Mouse (Mus musculus) neural tube, embryonic 11.5 days (tissue): Measurements from ENCODE around the gene Gm6169. TPM values are rescaled to one million over a fixed set of nuclear protein-coding genes. Genes with fewer than 3 reads are reported as not detected.

Experiments
- ATAC-seq: fragments of 200-750 bp; cut with Nextera tagmentation; 2 replicates; pipeline ENCODE4 v1.8.0; 2017; ENCODE audit warnings: moderate number of reproducible peaks, mild to moderate bottlenecking, moderate TSS enrichment, moderate library complexity; ENCODE audit not compliant: insufficient read depth, low FRiP score, low TSS enrichment
- DNase-seq: peaks from one replicate; pipeline ENCODE4 v3.0.0-alpha.2; 2015; ENCODE audit warnings: low spot score
- H3K27ac ChIP-seq: fragments of 300-500 bp; sonication (generic); 2 replicates; pipeline ENCODE4 v1.5.1; 2014; ENCODE audit warnings: low read depth, mild to moderate bottlenecking, low read length
- H3K27me3 ChIP-seq: fragments of 300-500 bp; sonication (generic); 2 replicates; pipeline ENCODE4 v1.6.1; 2014; ENCODE audit warnings: mild to moderate bottlenecking, low read length, mixed read lengths; ENCODE audit not compliant: control insufficient read depth, insufficient read depth
- H3K36me3 ChIP-seq: fragments of 300-500 bp; sonication (generic); 2 replicates; pipeline ENCODE4 v1.6.1; 2014; ENCODE audit warnings: mild to moderate bottlenecking, low read length, moderate library complexity, mixed read lengths; ENCODE audit not compliant: control insufficient read depth, insufficient read depth
- H3K4me1 ChIP-seq: fragments of 300-500 bp; sonication (generic); 2 replicates; pipeline ENCODE4 v1.6.1; 2014; ENCODE audit warnings: low read length, mixed read lengths; ENCODE audit not compliant: control insufficient read depth, insufficient read depth
- H3K4me2 ChIP-seq: fragments of 300-500 bp; sonication (generic); 2 replicates; pipeline ENCODE4 v1.6.1; 2014; ENCODE audit warnings: low read depth, mild to moderate bottlenecking, moderate library complexity
- H3K4me3 ChIP-seq: fragments of 300-500 bp; sonication (generic); 2 replicates; pipeline ENCODE4 v1.5.1; 2014; ENCODE audit warnings: low read depth, low read length
- H3K9ac ChIP-seq: fragments of 300-500 bp; sonication (generic); 2 replicates; pipeline ENCODE4 v1.6.1; 2014; ENCODE audit warnings: mild to moderate bottlenecking, low read length
- H3K9me3 ChIP-seq: fragments of 300-500 bp; sonication (generic); 2 replicates; pipeline ENCODE4 v1.6.1; 2016; ENCODE audit warnings: low read length; ENCODE audit not compliant: control insufficient read depth
- WGBS: fragments of 180-500 bp; shearing (Covaris S2); extraction: QIAGEN DNeasy Blood & Tissue Kit; methylation state at CpG from one replicate; pipeline ENCODE4 v1.1.7; 2014; 5-methylcytosine and 5-hydroxymethylcytosine counted together
- polyA plus RNA-seq: library from polyadenylated mRNA; unstranded; fragments of >200 nt; fragmentation: Nextera tagmentation; extraction: Ambion mirVana; gene quantifications from 2 replicates; pipeline ENCODE4 v1.2.1, GENCODE M21; 2014

Gm6169 gene
- polyA plus RNA-seq, 1 experiment from 2014 or later: 0.45 TPM

DNA sequence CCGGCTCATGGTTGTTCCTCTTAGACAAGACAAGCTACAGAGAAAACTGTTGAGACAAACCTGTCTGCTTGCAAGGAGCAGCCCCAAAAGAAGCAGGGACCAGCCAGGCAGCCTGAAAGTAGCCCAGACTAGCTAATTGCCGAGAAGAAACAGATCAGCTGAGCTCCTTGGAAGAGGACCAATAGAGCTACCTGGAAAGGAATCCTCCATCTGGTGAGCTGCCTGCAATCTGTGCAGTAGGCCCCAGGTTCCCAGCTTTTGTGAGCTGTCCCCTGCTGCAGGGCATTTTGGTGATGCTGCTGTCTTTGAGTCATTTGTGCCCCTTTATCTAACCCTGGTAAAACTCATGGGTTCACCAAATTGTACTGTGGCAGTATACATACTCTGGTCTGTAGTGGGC lies 18.8 kb downstream of the Gm6169 start:
- ATAC-seq: no peak
- Histone ChIP-seq H3K4me3 (no peak overlapping the region), H3K36me3 (no peaks in the 10 kb centered on the region), H3K4me1 (no peaks in the 10 kb centered on the region), H3K9ac (no peak overlapping the region), H3K27ac (no peak overlapping the region), H3K9me3 (no peaks in the 10 kb centered on the region), H3K27me3 (no peaks in the 10 kb centered on the region), H3K4me2 (no peak overlapping the region)
- WGBS: 74% methylated on average over 2 of the region's 2 CpGs
- no peak for DNase-seq

DNA sequence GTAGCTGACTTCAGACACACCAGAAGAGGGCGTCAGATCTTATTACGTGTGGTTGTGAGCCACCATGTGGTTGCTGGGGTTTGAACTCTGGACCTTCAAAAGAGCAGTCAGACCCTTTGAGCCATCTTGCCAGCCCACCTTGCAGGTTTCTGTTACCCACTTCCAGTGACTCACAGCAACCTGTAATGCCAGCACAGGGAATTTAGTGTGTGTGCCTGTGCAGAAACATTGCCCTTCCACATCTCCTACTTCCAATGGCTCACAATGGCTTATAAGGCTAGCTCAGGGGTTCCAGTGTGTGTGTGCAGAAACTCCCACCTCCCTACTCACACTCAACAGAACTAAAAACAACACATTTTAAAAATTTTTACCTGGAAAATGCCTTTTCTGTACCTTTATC lies 21.5 kb downstream of the Gm6169 start:
- WGBS: 90% methylated on average over 2 of the region's 2 CpGs
- H3K27ac ChIP-seq: no peak overlapping the region
- no peaks in the 10 kb centered on the region for H3K36me3 ChIP-seq
- no peaks in the 10 kb centered on the region for H3K27me3 ChIP-seq
- no peaks in the 10 kb centered on the region for H3K4me1 ChIP-seq
- H3K4me3 ChIP-seq: no peak overlapping the region
- DNase-seq (no peak), ATAC-seq (no peak)
- H3K9me3 ChIP-seq: no peaks in the 10 kb centered on the region
- no peak overlapping the region for H3K9ac ChIP-seq
- H3K4me2 ChIP-seq: no peak overlapping the region

- Histone ChIP-seq H3K4me3 (no peak overlapping the region), H3K9me3 (no peaks in the 10 kb centered on the region), H3K4me1 (no peaks in the 10 kb centered on the region), H3K27me3 (no peaks in the 10 kb centered on the region), H3K4me2 (no peak overlapping the region), H3K36me3 (no peaks in the 10 kb centered on the region), H3K9ac (no peak overlapping the region), H3K27ac (no peak overlapping the region)
- DNase-seq (no peak), ATAC-seq (no peak)
- WGBS: 67% methylated on average over 1 of the region's 1 CpGs
These were observed 25.5 kb downstream of the Gm6169 start for GRCm38 (mm10) chr13:97073497-97073896.

DNA sequence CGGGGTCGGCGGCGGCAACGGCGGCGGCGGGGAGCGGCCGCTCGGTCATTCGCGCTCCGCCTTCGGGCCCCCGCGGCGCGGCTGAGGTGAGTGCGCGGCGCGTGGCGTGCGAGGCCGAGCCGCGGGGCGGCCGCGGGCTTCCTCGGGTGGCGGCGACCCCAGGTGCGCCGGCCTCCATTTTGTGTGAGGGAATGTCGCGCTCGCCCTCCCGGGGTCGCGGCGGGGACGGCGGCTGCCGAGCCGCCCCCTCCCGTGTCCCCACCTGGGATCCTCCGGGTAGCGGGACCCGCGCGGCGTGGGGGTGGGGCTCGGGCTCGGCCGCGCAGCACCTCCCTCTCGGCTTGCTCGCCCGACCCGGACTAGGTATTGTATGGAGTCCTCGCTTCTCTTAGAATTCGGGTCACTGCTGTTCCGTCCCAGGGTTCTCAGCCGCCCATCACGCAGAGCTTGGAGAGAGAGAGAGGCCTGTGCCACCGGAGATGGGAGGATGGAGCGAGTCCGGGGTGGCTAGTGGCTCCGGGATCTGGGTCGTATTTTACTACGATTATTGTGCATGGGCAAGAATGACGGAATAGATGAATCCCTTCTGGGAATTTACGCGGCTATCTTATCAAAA lies 27.3 kb downstream of the Gm6169 start:
- ATAC-seq: peak; percentile 85
- H3K36me3 ChIP-seq: no peaks in the 10 kb centered on the region
- DNase-seq: peak; percentile 75
- no peaks in the 10 kb centered on the region for H3K4me1 ChIP-seq
- H3K4me3 ChIP-seq: peak overlapping the region; percentile 71
- H3K9me3 ChIP-seq: no peaks in the 10 kb centered on the region
- H3K9ac ChIP-seq: peak overlapping the region; percentile 74
- no peaks in the 10 kb centered on the region for H3K27me3 ChIP-seq
- peak overlapping the region; percentile 81 for H3K27ac ChIP-seq
- H3K4me2 ChIP-seq: peak overlapping the region; percentile 81
- WGBS: under 1% methylated on average over 54 of the region's 76 CpGs

GRCm38 (mm10) chr13:97070931-97071625 lies 28.0 kb downstream of the Gm6169 start:
- H3K27me3 ChIP-seq: no peaks in the 10 kb centered on the region

DNA sequence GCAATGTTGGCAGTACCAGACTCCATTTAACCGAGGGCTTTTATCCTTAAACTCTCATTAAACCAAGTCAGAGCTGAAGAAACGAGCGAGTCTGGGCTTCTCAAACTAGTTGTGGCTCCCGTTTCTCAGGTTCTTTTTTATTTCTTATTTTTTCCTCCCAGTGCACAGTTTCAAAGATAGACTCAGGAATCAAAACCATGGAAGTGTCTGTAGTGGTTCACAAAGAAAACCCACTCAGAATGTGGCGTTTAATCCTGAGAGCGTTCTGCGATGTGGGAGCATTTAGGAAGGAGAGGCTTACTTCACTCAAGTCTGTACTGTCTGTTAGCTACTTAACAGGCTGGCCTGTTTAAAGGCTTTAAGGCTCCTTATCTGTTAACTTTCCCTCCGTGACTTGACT lies 30.9 kb downstream of the Gm6169 start:
- Histone ChIP-seq H3K4me3 (no peak overlapping the region), H3K9me3 (no peaks in the 10 kb centered on the region), H3K9ac (no peak overlapping the region), H3K36me3 (no peaks in the 10 kb centered on the region), H3K27me3 (no peaks in the 10 kb centered on the region), H3K4me1 (no peaks in the 10 kb centered on the region; the same call in 1 of the 2 replicates), H3K27ac (no peak overlapping the region), H3K4me2 (no peak overlapping the region)
- ATAC-seq: no peak
- 50% methylated on average over 8 of the region's 8 CpGs for WGBS
- DNase-seq: no peak

More at GRCm38 (mm10) chr13:97070931-97071625, 28.0 kb downstream of the Gm6169 start:
- H3K36me3 ChIP-seq: no peaks in the 10 kb centered on the region
- H3K4me1 ChIP-seq: no peaks in the 10 kb centered on the region
- H3K4me2 ChIP-seq: peak overlapping the region; percentile 81
- WGBS: 0% methylated on average over 51 of the region's 85 CpGs
- peak overlapping the region; percentile 81 for H3K27ac ChIP-seq
- ATAC-seq: peak; percentile 81
- H3K9me3 ChIP-seq: no peaks in the 10 kb centered on the region
- H3K9ac ChIP-seq: peak overlapping the region; percentile 74
- peak overlapping the region; percentile 71 for H3K4me3 ChIP-seq
- peak; percentile 72 for DNase-seq

- Histone ChIP-seq H3K4me2 (no peak overlapping the region), H3K27me3 (no peaks in the 10 kb centered on the region), H3K9ac (no peak overlapping the region), H3K4me3 (no peak overlapping the region), H3K9me3 (no peaks in the 10 kb centered on the region), H3K27ac (no peak overlapping the region), H3K4me1 (no peaks in the 10 kb centered on the region; the same call in 1 of the 2 replicates), H3K36me3 (no peaks in the 10 kb centered on the region)
- DNase-seq (no peak), ATAC-seq (no peak)
- 6% methylated on average over 6 of the region's 6 CpGs for WGBS
These were observed 31.3 kb downstream of the Gm6169 start for GRCm38 (mm10) chr13:97067691-97068090.

- Histone ChIP-seq H3K4me2 (no peak within 1 kb of the TSS), H3K36me3 (no peaks in the 10 kb centered on the region), H3K27ac (no peak within 1 kb of the TSS), H3K4me1 (no peaks in the 10 kb centered on the region; the same call in 1 of the 2 replicates), H3K27me3 (no peaks in the 10 kb centered on the region), H3K4me3 (no peak within 1 kb of the TSS), H3K9me3 (no peaks in the 10 kb centered on the region), H3K9ac (no peak within 1 kb of the TSS)
- WGBS: 42% methylated on average over 15 of the region's 15 CpGs
- ATAC-seq: no peak
- DNase-seq: no peak
These were observed 32.1 kb downstream of the Gm6169 start, which contains the start of gene Fam169a for GRCm38 (mm10) chr13:97066649-97067550. Fam169a (plus strand) TSS chr13:97067286.
